Mouse (Mus musculus): ENCODE results near the gene Actb. TPM values are rescaled to one million over a fixed set of nuclear protein-coding genes. Genes with fewer than 3 reads are reported as not detected.

Gene Actb
- polyA plus RNA-seq (2014; fragmentation: Nextera tagmentation; extraction: Ambion mirVana) = 15,671 and 16,656 TPM in 2 replicates

- peaks cover 11% of the 10 kb centered on the region; the same call in 1 of the 2 replicates for H3K4me1 ChIP-seq (replicated peaks; ENCODE audit: control insufficient read depth, insufficient read depth, low read length)
- H3K9me3 ChIP-seq (ENCODE audit: control insufficient read depth, low read length) = no peaks in the 10 kb centered on the region
- H3K36me3 ChIP-seq (ENCODE audit: control insufficient read depth, insufficient read depth, low read length) = peaks cover 19% of the 10 kb centered on the region
- ATAC-seq (ENCODE audit: low FRiP score) = peak; percentile 77
- WGBS = 1% methylated on average over 41 of the region's 41 CpGs
- no peaks in the 10 kb centered on the region for H3K27me3 ChIP-seq (ENCODE audit: control insufficient read depth, insufficient read depth, low read length)
- peak; percentile 97 for DNase-seq (ENCODE audit: low spot score)
- peak within 1 kb of the TSS; percentile 96 for H3K27ac ChIP-seq (ENCODE audit: low read depth, low read length)
- H3K4me3 ChIP-seq (ENCODE audit: low read depth, low read length) = peak within 1 kb of the TSS; percentile 59
- H3K4me2 ChIP-seq (replicated peaks; ENCODE audit: low read depth, low read length) = peak within 1 kb of the TSS; percentile 66
- peak within 1 kb of the TSS; percentile 82 for H3K9ac ChIP-seq (ENCODE audit: low read depth, low read length)
These were observed at the start of gene Actb for GRCm38 (mm10) chr5:142906532-142907047. Gene Actb, minus strand, starts transcription at chr5:142906754.

GRCm38 (mm10) chr5:142953641-142954040 is 47.1 kb upstream of the Actb start:
- H3K9ac ChIP-seq (ENCODE audit: low read depth, low read length) = no peak overlapping the region
- H3K4me2 ChIP-seq (replicated peaks; ENCODE audit: low read depth, low read length) = no peak overlapping the region
- WGBS = 70% methylated on average over 3 of the region's 3 CpGs
- no peaks in the 10 kb centered on the region for H3K4me1 ChIP-seq (replicated peaks; ENCODE audit: control insufficient read depth, insufficient read depth, low read length)
- no peak overlapping the region for H3K4me3 ChIP-seq (ENCODE audit: low read depth, low read length)
- DNase-seq (ENCODE audit: low spot score) = no peak
- no peaks in the 10 kb centered on the region for H3K36me3 ChIP-seq (ENCODE audit: control insufficient read depth, insufficient read depth, low read length)
- H3K27me3 ChIP-seq (ENCODE audit: control insufficient read depth, insufficient read depth, low read length) = no peaks in the 10 kb centered on the region
- H3K27ac ChIP-seq (ENCODE audit: low read depth, low read length) = no peak overlapping the region
- no peaks in the 10 kb centered on the region for H3K9me3 ChIP-seq (ENCODE audit: control insufficient read depth, low read length)
- ATAC-seq (ENCODE audit: low FRiP score) = no peak

GRCm38 (mm10) chr5:142950405-142950804 is 43.9 kb upstream of the Actb start:
- Histone ChIP-seq H3K4me1 (replicated peaks; ENCODE audit: control insufficient read depth, insufficient read depth, low read length) (no peaks in the 10 kb centered on the region), H3K27ac (ENCODE audit: low read depth, low read length) (no peak overlapping the region), H3K4me3 (ENCODE audit: low read depth, low read length) (no peak overlapping the region), H3K36me3 (ENCODE audit: control insufficient read depth, insufficient read depth, low read length) (no peaks in the 10 kb centered on the region), H3K4me2 (replicated peaks; ENCODE audit: low read depth, low read length) (no peak overlapping the region), H3K9ac (ENCODE audit: low read depth, low read length) (no peak overlapping the region), H3K27me3 (ENCODE audit: control insufficient read depth, insufficient read depth, low read length) (no peaks in the 10 kb centered on the region), H3K9me3 (ENCODE audit: control insufficient read depth, low read length) (no peaks in the 10 kb centered on the region)
- WGBS = 82% methylated on average over 6 of the region's 6 CpGs
- DNase-seq (ENCODE audit: low spot score) (no peak), ATAC-seq (ENCODE audit: low FRiP score) (no peak)

GRCm38 (mm10) chr5:142949580-142949979 is 43.0 kb upstream of the Actb start:
- Histone ChIP-seq H3K9me3 (ENCODE audit: control insufficient read depth, low read length) (no peaks in the 10 kb centered on the region), H3K9ac (ENCODE audit: low read depth, low read length) (no peak overlapping the region), H3K27me3 (ENCODE audit: control insufficient read depth, insufficient read depth, low read length) (no peaks in the 10 kb centered on the region), H3K27ac (ENCODE audit: low read depth, low read length) (no peak overlapping the region), H3K4me3 (ENCODE audit: low read depth, low read length) (no peak overlapping the region), H3K4me2 (replicated peaks; ENCODE audit: low read depth, low read length) (no peak overlapping the region), H3K4me1 (replicated peaks; ENCODE audit: control insufficient read depth, insufficient read depth, low read length) (no peaks in the 10 kb centered on the region), H3K36me3 (ENCODE audit: control insufficient read depth, insufficient read depth, low read length) (no peaks in the 10 kb centered on the region)
- ATAC-seq (ENCODE audit: low FRiP score) (no peak), DNase-seq (ENCODE audit: low spot score) (no peak)
- 58% methylated on average over 6 of the region's 6 CpGs for WGBS

DNA sequence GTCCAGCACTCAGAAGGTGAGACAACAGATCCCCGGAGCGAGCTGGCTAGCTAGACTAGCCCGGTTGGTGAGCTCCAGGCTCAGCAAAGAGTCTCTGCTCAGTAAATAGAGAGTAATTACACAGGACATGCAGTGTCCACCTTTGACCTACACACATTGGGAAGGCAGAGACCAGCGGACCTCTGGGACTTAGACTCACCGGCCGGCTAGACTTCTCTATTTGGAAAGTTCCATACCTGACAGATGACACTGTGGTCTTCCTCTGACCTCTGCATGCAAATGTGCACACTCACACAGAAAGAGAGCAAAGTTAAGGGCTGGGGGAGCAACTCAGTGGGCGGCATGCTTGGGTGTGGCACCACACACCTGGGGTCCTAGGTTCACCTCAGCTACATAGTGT is 40.9 kb upstream of the Actb start:
- ATAC-seq (ENCODE audit: low FRiP score) (no peak), DNase-seq (ENCODE audit: low spot score) (no peak)

DNA sequence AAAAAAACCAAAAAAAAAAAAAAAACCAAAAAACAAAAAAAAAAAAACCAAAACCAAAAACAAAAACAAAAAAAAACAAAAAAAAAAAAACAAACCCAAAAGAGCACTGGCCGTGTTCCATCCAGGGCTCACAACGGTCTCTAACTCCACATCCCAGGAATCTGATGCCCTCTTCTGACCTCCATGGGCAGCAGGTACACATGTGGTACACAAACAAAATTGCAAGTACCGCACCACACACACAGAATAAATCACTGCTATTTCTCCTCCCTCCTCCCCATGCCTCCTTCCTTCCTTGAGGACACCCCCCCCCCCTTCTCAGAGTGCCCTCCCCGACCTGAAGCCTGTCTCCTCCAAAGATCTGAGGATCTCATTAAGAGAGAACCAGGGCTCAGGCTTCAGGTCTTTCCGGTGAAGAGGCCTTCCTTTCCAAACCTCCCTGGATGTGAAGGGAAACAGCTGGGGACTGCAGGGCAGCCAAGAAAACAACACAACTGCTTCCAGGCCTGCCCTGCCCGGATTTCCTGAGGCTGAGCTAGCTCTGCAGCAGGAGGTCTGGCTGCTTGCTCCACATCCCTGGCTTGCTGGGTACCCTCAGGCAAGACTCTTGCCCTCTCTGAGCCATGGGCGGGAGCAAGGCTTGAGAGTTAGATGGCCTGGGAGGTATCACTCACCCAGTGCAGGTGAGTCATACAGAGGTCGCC is 38.6 kb upstream of the Actb start:
- Histone ChIP-seq H3K4me3 (ENCODE audit: low read depth, low read length) (no peak overlapping the region), H3K36me3 (ENCODE audit: control insufficient read depth, insufficient read depth, low read length) (no peaks in the 10 kb centered on the region), H3K27me3 (ENCODE audit: control insufficient read depth, insufficient read depth, low read length) (no peaks in the 10 kb centered on the region), H3K9me3 (ENCODE audit: control insufficient read depth, low read length) (no peaks in the 10 kb centered on the region), H3K27ac (ENCODE audit: low read depth, low read length) (no peak overlapping the region), H3K4me2 (replicated peaks; ENCODE audit: low read depth, low read length) (no peak overlapping the region), H3K9ac (ENCODE audit: low read depth, low read length) (no peak overlapping the region), H3K4me1 (replicated peaks; ENCODE audit: control insufficient read depth, insufficient read depth, low read length) (no peaks in the 10 kb centered on the region)
- no peak for ATAC-seq (ENCODE audit: low FRiP score)
- WGBS = 62% methylated on average over 8 of the region's 8 CpGs
- DNase-seq (ENCODE audit: low spot score) = no peak

More for the DNA sequence above, 40.9 kb upstream of the Actb start:
- 63% methylated on average over 7 of the region's 7 CpGs for WGBS
- H3K4me1 ChIP-seq (replicated peaks; ENCODE audit: control insufficient read depth, insufficient read depth, low read length) = no peaks in the 10 kb centered on the region
- H3K27ac ChIP-seq (ENCODE audit: low read depth, low read length) = no peak overlapping the region
- no peaks in the 10 kb centered on the region for H3K9me3 ChIP-seq (ENCODE audit: control insufficient read depth, low read length)
- H3K4me3 ChIP-seq (ENCODE audit: low read depth, low read length) = no peak overlapping the region
- H3K27me3 ChIP-seq (ENCODE audit: control insufficient read depth, insufficient read depth, low read length) = no peaks in the 10 kb centered on the region
- H3K4me2 ChIP-seq (replicated peaks; ENCODE audit: low read depth, low read length) = no peak overlapping the region
- no peaks in the 10 kb centered on the region for H3K36me3 ChIP-seq (ENCODE audit: control insufficient read depth, insufficient read depth, low read length)
- H3K9ac ChIP-seq (ENCODE audit: low read depth, low read length) = no peak overlapping the region

DNA sequence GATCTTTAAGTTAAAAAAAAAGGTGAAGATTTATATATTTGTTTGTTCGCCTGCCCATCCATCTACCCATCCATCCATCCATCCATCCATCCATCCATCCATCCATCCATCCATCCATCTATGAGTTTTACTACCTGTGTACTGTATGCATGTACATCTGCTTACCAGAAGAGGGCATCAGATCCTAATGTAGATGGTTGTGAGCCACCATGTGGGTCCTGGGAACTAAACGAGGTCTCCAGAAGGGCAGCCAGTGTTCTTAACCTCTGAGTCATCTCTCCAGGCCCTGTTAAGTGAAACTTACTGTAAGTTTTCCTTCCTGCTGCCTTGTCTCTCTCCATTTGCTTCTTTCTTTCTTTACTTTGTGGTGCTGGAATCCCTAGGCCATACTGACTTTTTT is 33.8 kb upstream of the Actb start:
- no peak overlapping the region for H3K4me3 ChIP-seq (ENCODE audit: low read depth, low read length)

DNA sequence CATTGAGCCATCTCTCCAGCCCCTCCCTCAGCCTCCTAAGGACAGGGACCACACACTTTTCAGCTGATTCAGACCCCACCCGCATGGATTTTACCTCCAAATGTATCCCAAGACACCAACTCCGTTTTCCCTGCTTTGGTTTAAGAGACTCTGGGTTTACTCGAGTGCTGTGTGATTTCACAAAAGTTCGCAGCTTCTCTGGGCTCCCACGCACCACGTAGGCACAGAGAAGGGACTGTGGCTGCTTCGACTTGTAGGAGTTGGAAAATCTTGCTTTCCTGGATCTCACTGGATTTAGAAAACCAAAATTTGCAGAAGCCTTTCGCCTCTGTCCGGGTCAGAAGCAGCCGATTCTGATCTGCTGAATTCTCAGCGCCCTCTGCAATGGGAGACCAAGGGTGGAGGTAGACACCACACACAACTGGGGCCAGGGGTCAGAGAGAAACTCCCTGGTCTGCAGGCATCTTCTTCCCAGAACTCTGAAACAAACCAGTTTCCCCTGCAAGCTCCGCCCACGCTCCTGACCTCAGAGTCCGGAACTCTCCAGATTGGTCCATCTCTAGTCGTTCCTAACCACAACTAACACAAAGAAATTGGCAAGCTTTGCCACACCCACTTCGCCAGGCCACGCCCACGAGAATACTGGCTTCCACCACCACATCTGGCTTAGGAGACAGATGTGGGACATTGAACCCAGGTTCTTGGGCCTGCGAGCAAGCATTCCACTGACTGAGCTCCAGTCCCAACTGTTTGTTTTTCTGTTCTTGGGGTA is 31.6 kb upstream of the Actb start:
- DNase-seq (ENCODE audit: low spot score) (peak; percentile 40), ATAC-seq (ENCODE audit: low FRiP score) (no peak)
- Histone ChIP-seq H3K27ac (ENCODE audit: low read depth, low read length) (no peak overlapping the region), H3K4me1 (replicated peaks; ENCODE audit: control insufficient read depth, insufficient read depth, low read length) (0 out of 2 replicates have a peak, but pooled peaks cover 4% of the 10 kb centered on the region), H3K36me3 (ENCODE audit: control insufficient read depth, insufficient read depth, low read length) (no peaks in the 10 kb centered on the region), H3K4me3 (ENCODE audit: low read depth, low read length) (no peak overlapping the region), H3K4me2 (replicated peaks; ENCODE audit: low read depth, low read length) (no peak overlapping the region), H3K9ac (ENCODE audit: low read depth, low read length) (no peak overlapping the region), H3K9me3 (ENCODE audit: control insufficient read depth, low read length) (no peaks in the 10 kb centered on the region), H3K27me3 (ENCODE audit: control insufficient read depth, insufficient read depth, low read length) (no peaks in the 10 kb centered on the region)
- WGBS = 37% methylated on average over 19 of the region's 19 CpGs

More for the DNA sequence above, 33.8 kb upstream of the Actb start:
- no peak overlapping the region for H3K27ac ChIP-seq (ENCODE audit: low read depth, low read length)
- H3K36me3 ChIP-seq (ENCODE audit: control insufficient read depth, insufficient read depth, low read length) = no peaks in the 10 kb centered on the region
- 0 out of 2 replicates have a peak, but pooled peaks cover 4% of the 10 kb centered on the region for H3K4me1 ChIP-seq (replicated peaks; ENCODE audit: control insufficient read depth, insufficient read depth, low read length)
- H3K9ac ChIP-seq (ENCODE audit: low read depth, low read length) = no peak overlapping the region
- H3K4me2 ChIP-seq (replicated peaks; ENCODE audit: low read depth, low read length) = no peak overlapping the region
- H3K27me3 ChIP-seq (ENCODE audit: control insufficient read depth, insufficient read depth, low read length) = no peaks in the 10 kb centered on the region
- DNase-seq (ENCODE audit: low spot score) = no peak
- 65% methylated on average over 2 of the region's 2 CpGs for WGBS
- no peak for ATAC-seq (ENCODE audit: low FRiP score)
- H3K9me3 ChIP-seq (ENCODE audit: control insufficient read depth, low read length) = no peaks in the 10 kb centered on the region
